Mouse (Mus musculus): ENCODE results near the gene F2rl1.

F2rl1 gene

DNA sequence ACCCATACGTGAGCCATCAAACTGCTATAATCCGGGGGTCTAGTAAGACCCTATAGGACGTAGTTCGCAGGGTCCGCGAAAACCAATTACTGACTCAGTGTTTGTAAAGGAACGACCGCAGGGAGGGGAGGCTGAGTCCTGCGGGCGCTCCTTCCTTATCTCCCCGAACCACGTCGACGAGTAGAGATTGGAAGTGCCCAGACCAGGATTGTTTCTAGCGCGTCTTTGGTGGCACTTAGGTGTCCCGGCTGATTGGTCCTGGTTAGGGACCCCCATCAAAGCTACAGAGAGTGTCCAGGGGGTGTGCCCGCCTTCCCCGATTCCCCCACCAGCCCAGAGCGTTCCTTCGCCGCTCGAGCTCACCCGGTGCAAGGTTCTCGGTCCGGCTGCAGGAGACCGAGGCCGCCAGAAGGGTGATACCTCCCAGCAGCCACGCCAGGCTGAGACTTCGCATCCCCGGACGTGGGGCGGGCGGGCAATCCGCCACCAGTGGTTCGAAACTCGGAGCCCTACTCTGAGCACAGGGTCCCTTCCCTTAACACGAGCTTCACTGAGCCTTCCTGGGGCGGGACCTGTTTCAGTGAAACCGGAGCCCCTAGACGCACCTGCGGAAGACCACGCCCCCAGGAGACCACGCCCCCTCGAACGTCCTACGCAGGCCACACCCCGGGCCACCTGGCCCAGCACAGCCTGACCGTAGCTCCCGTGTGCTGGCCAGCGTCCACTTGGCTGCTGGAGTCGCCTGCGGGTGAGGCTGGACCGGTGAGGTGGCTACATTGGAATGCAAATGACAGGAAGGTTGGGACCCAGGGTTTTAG is at the start of gene F2rl1:
Gene F2rl1, minus strand, starts transcription at position 554 of the 818 bp plus-strand sequence.
- peak; percentile 5 for DNase-seq (ENCODE audit: low read depth)

DNA sequence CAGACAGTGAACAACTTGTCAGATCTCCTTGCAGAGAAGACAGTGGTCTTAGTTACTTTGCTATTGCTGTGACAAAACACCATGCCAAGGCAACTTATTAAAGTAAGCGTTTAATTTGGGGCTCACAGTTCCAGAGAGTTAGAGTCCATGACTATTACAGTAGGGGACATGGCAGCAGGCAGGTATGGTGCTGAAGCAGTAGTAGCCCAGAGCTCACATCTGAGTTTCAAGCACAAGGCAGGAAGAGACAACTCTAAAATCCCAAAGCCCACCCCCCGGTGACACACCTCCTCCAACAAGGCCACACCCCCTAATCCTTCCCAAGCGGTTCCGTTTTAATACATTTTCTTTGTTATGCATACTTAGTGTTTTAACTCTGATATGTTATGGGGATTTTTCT is 45.9 kb upstream of the F2rl1 start:
- no peak for DNase-seq (ENCODE audit: low read depth)

DNA sequence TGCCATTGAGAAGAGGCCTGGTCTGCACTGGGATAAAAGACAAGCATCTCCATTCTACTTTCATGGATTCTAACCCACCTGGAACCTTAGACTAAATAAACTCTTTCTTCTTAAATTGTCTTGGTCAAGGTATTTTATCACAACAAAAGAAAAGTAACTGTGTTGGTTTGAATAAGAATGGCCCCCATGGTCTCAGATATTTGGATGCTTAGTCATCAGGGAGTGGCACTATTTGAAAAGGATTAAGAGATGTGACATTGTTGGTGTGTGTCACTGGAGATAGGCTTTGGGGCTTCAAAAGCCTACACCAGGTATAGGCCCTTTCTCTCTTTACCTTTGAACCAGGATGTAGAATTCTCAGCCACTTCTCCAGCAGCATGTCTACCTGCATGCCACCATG is 44.3 kb upstream of the F2rl1 start:
- DNase-seq (ENCODE audit: low read depth) = no peak

DNA sequence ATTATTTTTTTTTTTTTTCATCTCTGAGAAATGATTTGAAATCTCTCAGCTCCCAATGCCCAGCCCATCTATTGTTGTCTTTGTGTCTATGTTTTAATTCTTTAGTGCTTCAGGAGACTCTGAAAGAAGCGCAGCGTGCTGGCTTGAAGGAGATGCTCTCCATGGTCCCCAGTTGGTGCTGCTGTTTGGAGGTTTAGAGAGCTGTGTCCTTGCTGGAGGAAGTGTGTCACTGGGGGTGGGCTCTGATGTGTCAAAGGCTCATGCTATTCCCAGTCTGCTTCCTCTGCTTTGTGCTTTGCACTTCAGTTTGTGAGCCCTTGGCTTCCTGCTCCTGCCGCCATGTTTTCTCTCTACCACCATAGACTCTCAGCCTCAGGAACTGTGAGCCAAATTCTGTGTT is 43.3 kb upstream of the F2rl1 start:
- no peak for DNase-seq (ENCODE audit: low read depth)

DNA sequence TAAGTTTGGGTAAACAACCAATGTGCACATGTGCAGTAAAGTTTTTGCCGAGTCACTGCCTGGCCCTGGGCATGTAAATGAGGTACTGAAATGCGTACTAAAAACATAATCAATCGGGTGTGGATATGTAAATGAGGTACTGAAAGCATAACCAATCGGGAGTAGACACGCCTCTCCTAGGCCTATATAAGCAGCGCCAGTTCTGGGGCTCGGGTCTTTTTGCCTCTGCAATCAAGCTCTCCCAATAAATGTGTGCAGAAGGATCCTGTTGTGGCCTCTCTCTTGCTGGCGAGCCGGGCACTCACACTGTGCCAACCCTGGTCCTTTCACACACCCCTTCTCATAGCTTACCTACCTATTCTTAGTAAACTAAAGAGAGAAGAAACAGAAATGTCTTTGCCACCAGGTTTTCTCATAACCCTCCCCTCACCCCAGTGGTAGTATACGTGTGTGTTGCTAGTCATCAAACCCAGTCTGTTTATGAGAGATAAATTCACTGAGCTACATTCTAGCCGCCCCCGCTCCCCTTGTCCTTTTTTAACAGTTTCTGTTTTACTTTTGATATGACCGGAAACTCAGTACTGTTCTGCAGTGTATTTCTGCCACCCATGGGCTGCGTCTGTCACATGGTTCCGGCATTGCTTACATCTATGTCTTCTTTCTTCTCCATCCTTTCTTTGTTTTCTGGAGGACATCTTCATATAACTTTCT is 42.0 kb upstream of the F2rl1 start:
- no peak for DNase-seq (ENCODE audit: low read depth)

DNA sequence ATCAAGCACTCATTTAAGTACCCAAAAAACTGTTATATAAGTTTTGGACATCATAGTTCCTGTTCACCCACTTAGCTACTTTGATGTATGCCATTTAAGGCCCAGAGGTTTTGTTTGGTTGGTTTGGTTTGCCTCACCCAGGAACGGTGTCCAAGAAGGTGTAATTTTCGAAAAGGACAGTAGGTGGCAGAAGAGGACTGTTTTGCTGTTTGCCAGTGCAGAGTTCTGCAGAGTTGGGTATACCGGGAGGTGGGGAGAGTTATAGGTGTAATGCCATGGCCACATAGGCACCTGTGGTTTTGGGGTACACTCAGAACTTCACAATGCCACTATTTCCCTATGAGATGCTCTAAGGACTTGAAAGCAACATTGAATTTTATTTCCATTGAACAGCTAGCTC is 38.7 kb upstream of the F2rl1 start:
- DNase-seq (ENCODE audit: low read depth) = peak; percentile 89

DNA sequence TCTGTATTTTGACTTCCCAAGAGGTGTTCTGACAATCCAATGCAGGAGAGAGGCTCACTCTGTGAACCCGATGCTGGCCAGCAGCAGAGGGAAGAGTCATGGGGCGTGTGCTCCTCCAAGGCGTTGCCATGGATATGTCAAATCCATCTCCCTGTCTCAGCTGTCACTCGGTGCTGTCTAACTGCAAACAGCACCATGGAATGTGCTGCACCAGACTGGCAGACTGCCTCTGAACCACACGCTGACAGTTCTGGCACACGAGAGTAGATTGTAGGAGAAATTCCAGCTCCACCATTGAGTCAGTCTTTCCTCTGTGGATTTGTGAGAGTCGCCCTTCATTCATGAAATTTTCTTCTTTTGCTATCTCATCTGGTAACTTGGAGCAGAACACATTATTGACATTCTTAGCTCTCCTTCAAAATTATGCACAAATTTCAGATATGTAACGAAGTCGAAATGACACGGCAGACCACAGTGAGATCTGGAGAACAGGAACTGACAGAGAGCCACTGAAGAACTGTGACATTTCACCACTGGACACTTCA is 38.1 kb upstream of the F2rl1 start:
- DNase-seq (ENCODE audit: low read depth) = peak; percentile 80

DNA sequence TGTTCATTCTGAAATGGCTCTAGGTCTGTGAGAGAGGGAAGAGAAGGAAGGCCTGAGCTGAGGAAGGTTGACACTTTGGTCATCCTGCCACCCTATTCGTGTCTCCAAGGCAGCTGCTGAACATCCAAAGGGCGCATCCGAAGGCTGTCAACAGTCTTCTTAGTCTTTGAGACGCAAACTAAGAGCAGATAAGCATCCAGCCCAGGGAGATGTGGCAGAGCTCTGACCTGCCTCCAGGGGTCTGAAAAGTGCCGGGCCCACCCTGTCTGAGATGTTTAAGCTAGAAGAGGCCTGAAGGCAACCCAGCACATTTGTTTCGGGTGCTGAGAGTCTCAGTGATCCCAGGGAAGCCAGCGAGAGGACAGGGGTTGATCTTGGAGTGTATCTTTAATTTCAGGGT is 32.3 kb upstream of the F2rl1 start:
- DNase-seq (ENCODE audit: low read depth) = no peak

DNA sequence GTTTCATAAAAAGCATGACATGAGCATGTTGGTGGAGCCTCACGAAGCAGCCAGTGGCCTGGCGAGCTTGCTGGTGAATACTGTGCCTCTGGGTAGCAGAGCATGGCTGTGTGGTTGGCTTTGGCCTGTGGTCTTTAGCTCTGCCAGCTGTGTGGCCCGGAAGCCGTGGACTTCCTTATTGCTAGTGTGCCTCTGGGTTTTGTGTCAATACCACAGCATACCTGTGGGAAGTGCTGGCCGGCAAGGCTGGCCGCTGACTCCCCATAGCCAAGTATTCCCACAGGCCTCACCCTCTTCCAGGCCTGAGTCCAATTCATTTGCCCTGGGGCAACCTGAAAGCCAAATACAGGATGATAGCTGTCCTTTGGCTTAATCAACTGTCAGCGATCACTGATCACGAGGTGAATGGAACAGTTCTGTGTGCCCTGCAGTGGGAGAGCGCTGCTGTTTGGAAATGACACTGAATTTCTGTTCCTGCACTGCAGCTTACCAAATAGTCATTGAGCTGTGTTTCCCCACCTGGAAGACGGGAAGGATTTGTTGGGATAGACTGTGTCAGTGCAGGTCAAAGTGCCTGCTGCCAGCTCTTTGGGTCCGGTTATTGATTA is 29.0 kb upstream of the F2rl1 start:
- DNase-seq (ENCODE audit: low read depth) = no peak

DNA sequence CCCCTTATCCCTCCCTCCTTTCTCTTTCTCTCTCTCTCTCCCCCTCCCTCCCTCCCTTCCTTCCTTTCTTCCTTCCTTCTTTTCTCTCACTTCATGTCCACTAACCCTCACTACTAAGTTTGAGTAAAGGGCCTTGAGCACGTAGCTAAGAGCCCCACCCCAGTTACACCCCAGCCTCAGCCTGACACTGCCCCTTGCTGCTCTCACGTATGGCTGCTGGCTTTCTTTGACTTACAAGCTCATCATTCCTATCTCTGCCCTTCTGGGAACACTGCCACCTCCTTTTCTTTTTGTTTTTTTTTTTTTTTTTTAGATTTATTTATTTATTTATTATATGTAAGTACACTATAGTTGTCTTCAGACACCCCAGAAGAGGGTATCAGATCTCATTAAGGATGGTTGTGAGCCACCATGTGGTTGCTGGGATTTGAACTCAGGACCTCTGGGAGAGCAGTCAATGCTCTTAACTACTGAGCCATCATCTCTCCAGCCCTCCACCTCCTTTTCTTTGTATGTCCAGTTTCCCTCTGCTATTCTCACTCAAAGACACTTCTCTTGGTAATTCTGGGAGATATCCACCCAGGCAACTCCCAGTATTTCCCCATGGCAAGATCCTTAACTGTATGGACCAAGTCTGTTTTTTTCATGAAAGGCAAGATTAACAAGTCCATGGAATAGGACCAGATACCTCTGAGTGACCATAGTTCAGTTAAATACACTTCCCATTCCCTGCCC is 25.8 kb upstream of the F2rl1 start:
- no peak for DNase-seq (ENCODE audit: low read depth)

DNA sequence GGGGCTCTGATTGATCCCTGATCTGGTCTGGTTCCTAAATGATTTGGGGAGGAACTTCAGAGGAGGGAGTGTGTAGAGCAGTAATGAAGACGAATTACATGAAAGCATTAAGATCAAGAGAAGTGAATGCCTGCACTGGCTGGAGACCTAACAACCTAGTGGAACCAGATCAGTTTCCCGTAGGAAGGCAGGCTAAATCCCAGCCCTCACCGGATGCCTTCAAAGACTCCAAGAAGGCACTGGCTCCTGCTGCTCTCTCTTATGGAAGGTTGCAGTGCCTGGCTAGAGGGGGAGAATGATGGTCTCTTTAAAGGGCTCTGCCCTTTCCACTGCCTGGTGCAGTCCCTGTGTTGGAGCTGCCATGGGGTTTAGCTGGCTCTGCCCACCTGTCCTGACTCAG is 24.4 kb upstream of the F2rl1 start:
- DNase-seq (ENCODE audit: low read depth) = no peak

DNA sequence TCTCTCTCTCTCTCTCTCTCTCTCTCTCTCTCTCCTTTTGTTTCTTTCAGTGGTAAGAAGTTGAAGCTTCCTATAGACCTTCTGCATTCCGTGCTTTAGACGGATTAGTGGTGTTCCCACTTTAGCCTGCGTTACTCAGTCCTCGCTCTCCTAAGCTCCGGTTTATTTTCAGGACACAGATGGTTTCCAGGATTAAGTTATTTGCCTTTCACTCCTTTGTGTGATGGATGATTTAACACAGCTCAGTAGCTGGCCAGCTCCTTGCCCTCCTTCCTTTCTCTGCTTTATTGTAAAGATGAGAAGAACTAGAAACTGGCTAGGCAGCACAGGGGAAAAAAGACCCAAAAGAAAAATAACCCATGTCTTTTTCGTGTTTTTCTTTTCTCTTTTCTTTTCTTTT is 23.8 kb upstream of the F2rl1 start:
- peak; percentile 60 for DNase-seq (ENCODE audit: low read depth)

DNA sequence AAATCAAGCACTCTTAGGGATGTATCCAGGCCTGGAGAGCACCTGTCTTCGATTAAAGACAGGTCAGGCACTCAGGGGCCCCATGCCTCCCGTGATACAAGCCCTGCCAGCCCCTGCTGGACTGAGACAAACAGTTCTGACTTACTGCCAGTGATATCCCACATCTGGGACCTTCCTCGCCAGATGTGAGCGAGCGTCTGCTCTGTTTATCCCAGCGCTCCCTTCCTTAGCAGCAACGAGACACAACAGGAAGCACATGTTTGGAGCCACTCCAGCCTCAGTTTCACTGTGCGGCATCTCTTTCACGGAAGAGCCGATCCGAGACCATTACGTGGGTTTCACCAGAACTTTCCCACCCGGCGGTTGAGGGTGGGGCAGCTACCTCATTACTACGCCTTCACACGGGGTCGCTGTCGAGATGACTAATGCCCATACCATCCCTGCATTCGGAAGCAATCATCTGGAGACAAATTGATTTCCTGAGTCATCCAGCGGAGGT is 23.3 kb upstream of the F2rl1 start:
- DNase-seq (ENCODE audit: low read depth) = peak; percentile 85

DNA sequence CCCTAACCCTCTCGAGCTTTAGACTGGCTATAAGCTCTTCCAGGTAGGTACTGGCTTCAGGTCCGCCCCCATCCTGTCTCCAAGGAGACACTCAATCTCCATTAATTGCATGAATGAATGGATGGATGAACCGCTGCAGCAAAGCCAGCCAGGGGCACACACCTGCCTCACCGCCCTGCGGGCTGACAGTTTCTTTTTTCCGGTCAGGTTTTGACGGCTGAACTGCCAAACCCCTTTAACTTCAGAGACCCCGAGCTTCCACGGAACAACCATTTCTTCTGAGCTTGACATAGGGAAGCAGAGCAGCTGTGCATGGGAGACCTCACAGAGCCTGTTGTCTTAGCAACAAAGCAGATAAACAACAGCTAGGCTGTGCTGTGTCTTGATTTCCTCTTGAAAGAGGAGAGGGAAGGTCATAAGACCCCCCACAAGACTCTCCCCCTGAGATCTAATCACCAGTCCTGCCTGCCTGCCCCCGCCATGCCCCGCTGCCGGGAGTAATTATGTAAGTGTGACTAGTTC is 22.1 kb upstream of the F2rl1 start:
- no peak for DNase-seq (ENCODE audit: low read depth)

DNA sequence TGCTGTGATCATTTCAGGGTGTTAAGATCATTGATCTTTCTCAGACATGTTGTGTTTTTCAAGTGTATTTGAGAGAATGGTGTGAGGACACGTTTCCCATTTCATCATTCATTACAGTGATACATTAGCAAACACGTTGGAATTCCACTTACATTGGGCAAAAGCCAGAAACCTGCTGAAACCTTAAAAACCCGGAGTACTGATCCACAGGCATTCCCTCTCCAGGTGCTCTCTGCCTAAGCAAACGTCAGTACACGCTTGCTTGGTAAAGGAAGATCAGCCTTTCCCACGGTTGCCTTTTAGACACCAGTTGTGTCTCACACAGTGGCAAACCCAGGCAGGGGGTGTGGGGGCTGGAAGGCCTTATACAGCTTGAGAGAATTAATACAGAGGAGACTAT is 21.2 kb upstream of the F2rl1 start:
- no peak for DNase-seq (ENCODE audit: low read depth)

DNA sequence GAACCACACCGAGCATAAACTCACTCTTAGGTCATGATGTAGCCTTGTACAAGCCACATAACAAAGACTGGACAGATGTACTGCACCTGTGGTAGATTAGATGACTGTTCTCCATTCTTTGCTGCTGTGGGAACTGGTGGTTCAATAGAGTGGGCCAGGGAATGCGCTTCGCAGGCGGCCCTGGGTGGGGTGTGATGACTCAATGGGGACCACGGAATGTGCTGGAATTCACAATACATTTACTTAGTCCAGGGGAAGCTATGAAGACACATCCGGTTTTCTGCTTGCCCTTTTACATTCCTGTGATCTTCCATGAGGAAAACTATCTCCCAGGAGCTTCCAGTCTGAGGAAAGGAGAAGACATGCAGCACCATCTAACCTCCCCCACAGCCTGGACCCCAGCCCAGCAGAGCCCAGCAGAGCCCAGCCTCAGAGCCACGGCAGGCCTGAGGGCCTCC is 20.7 kb upstream of the F2rl1 start:
- peak; percentile 43 for DNase-seq (ENCODE audit: low read depth)

DNA sequence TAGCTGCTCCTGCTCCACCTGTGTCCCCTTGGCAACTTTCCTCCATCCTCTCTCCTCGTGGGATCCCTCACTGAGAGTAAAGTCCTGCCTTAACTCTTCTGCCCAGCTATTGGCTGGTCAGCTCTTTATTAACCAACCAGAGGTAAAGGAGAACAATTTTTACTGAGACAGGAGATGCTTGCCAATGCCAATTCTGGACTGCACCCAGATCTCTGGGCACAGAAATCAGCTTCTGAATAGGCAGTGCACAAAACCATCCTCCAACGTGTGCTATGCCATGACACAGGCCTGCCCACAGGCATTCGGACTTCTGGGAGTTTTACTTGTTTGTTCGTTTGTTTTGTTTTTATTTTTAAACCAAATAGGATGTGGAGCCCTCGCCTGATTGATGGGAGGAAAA is 13.0 kb upstream of the F2rl1 start:
- no peak for DNase-seq (ENCODE audit: low read depth)

DNA sequence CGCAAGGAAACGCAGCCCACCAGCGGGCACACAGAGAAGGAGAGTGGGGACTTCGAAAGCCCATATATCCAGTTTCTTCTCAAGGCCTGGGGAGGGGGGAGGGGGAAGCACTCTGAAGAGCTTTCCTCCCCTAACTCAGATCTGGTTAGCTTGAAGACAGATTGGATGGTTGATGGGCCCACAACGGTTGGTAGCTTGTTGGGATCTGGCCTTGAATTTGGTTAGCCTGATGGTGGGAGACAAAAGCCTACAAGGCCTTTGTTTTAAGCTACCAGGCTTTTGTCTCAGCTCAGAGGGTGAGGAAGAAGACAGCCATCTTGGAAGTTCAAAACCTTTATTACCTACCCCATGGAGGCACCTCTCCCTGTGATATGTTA is 11.1 kb upstream of the F2rl1 start:
- DNase-seq (ENCODE audit: low read depth) = no peak

DNA sequence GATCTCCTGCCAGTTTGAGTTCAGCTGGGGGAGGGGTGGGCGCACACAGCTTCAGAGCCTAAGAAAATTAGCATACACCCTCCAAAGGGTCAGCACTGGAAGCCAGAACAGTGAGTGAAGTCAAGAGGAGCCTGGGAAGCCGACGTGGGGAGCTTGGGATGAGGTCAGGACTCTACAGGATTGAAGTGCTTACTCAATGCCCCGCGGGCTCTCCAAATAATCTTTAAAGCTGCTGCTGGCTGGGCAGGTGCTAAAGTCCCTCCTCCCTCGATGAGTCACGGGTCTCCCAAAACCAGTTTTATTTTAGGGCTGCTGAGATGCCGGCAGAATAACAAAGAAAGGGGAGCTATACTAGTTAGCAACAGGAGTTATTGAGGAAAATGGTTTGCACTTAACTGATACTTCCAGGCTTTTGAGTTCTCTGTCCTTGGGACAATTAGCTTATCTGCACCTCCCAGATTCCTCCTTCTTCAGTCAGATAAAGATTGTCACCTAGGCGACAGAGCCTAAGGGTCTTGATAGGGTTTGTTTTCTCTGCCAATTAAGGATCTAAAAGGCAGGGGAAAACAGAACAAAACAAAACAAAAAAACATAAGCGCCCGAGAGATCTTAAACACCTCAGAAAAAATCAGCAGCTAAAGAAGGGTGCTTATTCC is 10.6 kb upstream of the F2rl1 start:
- peak; percentile 23 for DNase-seq (ENCODE audit: low read depth)

DNA sequence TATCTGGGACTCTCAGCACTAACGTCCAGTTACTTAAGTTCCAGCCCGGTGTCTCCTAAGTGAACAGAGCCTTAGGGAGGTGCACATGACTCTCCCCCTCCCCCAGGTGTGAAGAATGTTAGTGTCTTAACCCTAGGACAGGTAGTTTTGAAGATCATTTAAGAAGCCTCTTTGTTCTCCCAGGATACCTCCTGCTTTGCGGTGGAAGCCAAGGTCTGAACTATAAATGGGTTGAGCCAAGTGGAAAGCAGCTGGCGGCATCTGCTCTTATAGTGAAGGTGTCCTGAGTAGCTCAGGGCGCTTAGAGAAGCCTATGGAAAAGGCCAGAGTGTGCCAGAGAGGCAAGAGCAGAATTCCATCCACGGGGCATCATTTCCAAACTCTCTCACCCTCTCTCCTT is 10.0 kb upstream of the F2rl1 start:
- no peak for DNase-seq (ENCODE audit: low read depth)

DNA sequence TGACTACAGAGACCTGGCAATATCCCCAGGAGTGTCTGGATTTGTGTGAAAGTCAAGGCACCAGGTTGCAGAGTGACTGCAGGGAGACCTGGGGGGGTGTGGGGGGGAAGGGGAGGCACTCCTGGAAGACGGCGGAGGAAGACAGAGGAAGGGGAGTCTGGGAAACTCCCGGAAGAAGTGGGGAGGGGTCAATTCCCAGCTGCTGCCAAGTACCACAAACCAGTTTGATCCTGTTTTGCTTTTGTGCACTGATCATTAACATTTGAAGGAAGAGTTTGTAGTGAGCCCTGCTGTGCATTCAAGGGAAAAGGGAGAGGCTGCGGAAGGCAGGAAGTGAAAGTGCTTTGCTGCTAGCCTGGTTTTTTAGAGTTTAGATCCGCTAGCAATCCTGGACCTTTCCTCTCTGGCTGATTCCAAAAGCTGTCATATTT is 9.1 kb upstream of the F2rl1 start:
- DNase-seq (ENCODE audit: low read depth) = no peak
